Mouse (Mus musculus) small intestine, adult 2 months (tissue): ENCODE measurements around the gene Pebp1. TPM values are rescaled to one million over a fixed set of nuclear protein-coding genes. Genes with fewer than 3 reads are reported as not detected.
"Not testable (repeated sequence)": the region's sequence is repeated elsewhere in the genome, so short reads cannot be mapped to it uniquely, and the experiment has no call there.

ENCODE experiments used
- H3K27ac ChIP-seq: fragments of 200-500 bp; 2 replicates; pipeline ENCODE4 v1.5.1; 2012; ENCODE audit warnings: low read depth, low read length, control low read depth, inconsistent platforms; ENCODE audit not compliant: insufficient read depth
- H3K27me3 ChIP-seq: fragments of 200-500 bp; 2 replicates; pipeline ENCODE4 v1.6.1; 2012; ENCODE audit warnings: mild to moderate bottlenecking, moderate library complexity, low read length, inconsistent platforms; ENCODE audit not compliant: control insufficient read depth, insufficient read depth
- H3K36me3 ChIP-seq: fragments of 200-500 bp; 2 replicates; pipeline ENCODE4 v1.6.1; 2012; ENCODE audit warnings: mild to moderate bottlenecking, low read length, control low read depth, inconsistent platforms; ENCODE audit not compliant: control insufficient read depth, insufficient read depth
- H3K4me1 ChIP-seq: fragments of 200-500 bp; 2 replicates; pipeline ENCODE4 v1.6.1; 2012; ENCODE audit warnings: low read length, inconsistent platforms, mixed read lengths; ENCODE audit not compliant: control insufficient read depth, insufficient read depth, insufficient read length
- H3K4me3 ChIP-seq: fragments of 200-500 bp; 2 replicates; pipeline ENCODE4 v1.5.1; 2012; ENCODE audit warnings: low read depth, mild to moderate bottlenecking, control low read depth, inconsistent platforms, low read length, moderate library complexity
- CTCF ChIP-seq: fragments of 200-500 bp; IDR thresholded peaks from 2 replicates; pipeline ENCODE4 v1.5.1; 2012; ENCODE audit warnings: low read depth, mild to moderate bottlenecking, control low read depth, inconsistent platforms, low read length, moderate library complexity, mixed read lengths; ENCODE audit not compliant: insufficient replicate concordance, insufficient read length; ENCODE audit errors: extremely low read depth
- POLR2A ChIP-seq: fragments of 200-500 bp; IDR thresholded peaks from 2 replicates; pipeline ENCODE4 v1.6.1; 2012; ENCODE audit warnings: low read depth, mild to moderate bottlenecking, control low read depth, inconsistent platforms, low read length, moderate library complexity
- WGBS: fragments of 180-500 bp; shearing (Covaris S2); methylation state at CpG from one replicate; pipeline ENCODE4 v1.1.7; 2018; 5-methylcytosine and 5-hydroxymethylcytosine counted together
- polyA plus RNA-seq: library from polyadenylated mRNA; depleted of rRNA; stranded (reverse); fragments of >200 nt; gene quantifications from 2 replicates; pipeline ENCODE4 v1.2.3, GENCODE M21; 2012

Pebp1 gene
- polyA plus RNA-seq, 1 experiment, result 280 TPM

DNA sequence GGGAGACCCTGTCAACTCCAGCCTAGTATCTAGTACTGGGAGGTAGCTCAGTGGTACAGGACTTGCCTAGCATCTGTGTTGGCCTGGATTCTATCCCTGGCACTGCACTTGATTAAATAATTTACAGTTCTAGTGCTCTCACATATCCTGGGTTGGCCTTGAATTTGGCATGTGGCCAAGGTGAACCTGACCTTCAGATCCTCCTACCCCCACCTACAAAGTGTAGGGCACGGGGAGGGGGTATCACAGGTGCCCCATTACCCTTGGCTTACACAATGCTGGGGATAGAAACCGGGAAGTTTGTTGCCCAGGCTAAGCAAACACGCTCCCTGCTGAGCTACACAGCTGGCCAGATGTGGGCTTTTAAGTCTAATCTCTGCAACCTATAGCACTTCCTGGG lies 15.5 kb upstream of the Pebp1 start:
- Histone ChIP-seq H3K27ac (no peak overlapping the region), H3K36me3 (no peaks in the 10 kb centered on the region), H3K27me3 (no peaks in the 10 kb centered on the region), H3K4me1 (no peaks in the 10 kb centered on the region), H3K4me3 (no peak overlapping the region)
- 23% methylated on average over 3 of the region's 3 CpGs for WGBS
- TF ChIP-seq CTCF (no peak), POLR2A (no peak)

DNA sequence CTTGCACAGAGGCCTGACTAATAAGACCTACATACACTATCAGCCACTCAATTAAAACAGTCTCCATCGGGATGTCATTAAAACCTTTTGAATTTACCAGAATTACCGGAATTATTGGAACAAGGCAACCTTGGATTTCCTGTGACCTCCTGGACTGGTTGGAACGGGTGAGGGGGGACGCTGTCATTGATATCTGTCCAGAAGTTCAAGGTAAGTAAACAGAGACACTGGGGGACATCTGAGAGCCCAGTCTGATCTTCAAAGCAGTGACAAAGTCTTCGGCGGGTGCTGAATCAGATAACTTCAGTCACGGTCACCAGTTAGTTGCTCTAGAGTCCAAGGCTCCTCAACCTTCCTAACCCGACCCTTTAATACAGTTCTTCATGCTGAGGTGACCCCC lies 7.6 kb upstream of the Pebp1 start:
- Histone ChIP-seq H3K36me3 (no peaks in the 10 kb centered on the region), H3K27me3 (no peaks in the 10 kb centered on the region), H3K27ac (no peak overlapping the region), H3K4me1 (no peaks in the 10 kb centered on the region), H3K4me3 (no peak overlapping the region)
- WGBS, result 83% methylated on average over 8 of the region's 8 CpGs
- TF ChIP-seq POLR2A, result no peak
- TF ChIP-seq CTCF, result no peak

DNA sequence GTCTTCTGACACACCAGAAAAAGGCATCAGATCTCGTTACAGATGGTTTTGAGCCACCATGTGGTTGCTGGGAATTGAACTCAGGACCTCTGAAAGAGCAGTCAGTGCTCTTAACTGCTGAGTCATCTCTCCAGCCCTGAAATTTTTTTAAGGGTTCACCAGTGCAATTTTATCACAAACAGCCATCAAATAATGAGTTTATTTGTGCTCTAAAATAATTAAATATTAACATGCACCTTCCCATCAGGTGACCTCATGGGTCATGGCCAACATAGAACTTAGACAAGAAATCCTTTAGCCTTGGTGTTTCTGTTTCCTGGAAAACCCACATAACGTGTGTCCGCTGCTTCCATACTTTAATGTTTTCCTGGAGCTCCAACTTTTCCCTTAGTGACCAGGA lies 6.4 kb upstream of the Pebp1 start:
- WGBS, result 83% methylated on average over 3 of the region's 3 CpGs
- H3K27me3 ChIP-seq, H3K4me1 ChIP-seq, H3K4me3 ChIP-seq, H3K27ac ChIP-seq, H3K36me3 ChIP-seq: not testable (repeated sequence)

DNA sequence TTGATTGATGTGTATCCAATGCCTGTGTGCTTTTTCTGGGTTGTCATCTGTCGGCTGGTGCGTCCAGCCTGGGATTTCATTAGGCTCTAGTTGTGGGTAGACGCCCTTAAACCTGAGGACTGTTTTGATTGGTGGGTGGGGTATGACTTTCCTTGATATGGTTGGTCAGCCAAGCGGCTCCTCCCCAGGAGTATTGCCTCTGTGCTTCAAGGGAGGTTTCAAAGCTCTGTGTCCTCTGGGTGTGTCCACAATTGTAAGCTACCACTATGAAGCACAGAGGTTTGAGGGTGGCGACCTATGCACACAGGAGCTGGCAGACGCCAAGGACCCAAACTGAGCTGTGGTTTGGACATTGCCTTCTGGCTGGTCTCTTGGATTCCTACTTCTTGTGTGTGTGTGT lies 5.1 kb upstream of the Pebp1 start:
- Histone ChIP-seq H3K4me1 (peaks cover 5% of the 10 kb centered on the region; the same call in 1 of the 2 replicates), H3K4me3 (no peak overlapping the region), H3K27ac (no peak overlapping the region), H3K36me3 (no peaks in the 10 kb centered on the region), H3K27me3 (no peaks in the 10 kb centered on the region)
- TF ChIP-seq CTCF, result no peak
- no peak for TF ChIP-seq POLR2A
- 39% methylated on average over 6 of the region's 6 CpGs for WGBS

DNA sequence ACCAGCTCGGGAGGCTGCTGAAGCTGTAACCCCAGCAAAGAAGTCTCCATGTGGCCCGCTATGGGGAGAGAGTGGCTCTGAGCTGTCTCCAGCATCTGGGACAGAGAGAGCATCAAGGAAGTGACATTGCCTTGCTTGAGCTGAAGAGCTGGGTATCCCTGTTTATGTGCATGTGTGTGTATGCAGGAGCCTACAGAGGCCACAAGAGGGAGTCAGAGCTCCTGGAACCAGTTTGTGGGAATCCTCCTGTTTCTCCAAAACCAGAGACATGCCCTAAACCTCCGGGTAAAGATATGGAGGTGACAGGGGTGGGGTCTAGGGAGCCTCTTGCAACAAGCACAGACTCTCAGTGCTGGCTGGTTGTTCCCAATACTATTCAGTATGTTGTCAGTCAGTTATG lies 3.9 kb upstream of the Pebp1 start:
- TF ChIP-seq POLR2A, result no peak
- TF ChIP-seq CTCF, result no peak
- Histone ChIP-seq H3K27me3 (no peaks in the 10 kb centered on the region), H3K4me1 (peaks cover 5% of the 10 kb centered on the region; the same call in 1 of the 2 replicates), H3K4me3 (no peak overlapping the region), H3K36me3 (no peaks in the 10 kb centered on the region), H3K27ac (no peak overlapping the region)
- 88% methylated on average over 3 of the region's 3 CpGs for WGBS

DNA sequence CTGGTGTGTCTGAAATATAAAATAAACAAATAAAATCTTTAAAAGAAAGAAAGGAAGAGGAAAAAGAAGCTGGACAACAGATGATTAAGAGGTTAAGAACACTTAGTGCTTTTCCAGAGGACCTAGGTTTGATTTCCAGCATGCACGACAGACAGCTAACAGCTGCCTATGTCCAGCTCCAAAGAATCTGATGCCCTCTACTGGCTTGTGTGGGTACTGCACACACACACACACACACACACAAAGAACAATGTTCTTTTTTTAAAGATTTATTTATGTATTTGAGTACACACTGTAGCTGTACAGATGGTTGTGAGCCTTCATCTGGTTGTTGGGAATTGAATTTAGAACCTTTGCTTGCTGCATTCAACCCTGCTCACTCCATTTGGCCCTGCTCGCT lies 2.7 kb upstream of the Pebp1 start:
- Histone ChIP-seq H3K27me3 (no peaks in the 10 kb centered on the region), H3K4me1 (peaks cover 7% of the 10 kb centered on the region; the same call in 1 of the 2 replicates), H3K36me3 (no peaks in the 10 kb centered on the region), H3K4me3 (no peak overlapping the region), H3K27ac (no peak overlapping the region)
- TF ChIP-seq CTCF, result no peak
- no peak for TF ChIP-seq POLR2A
- 92% methylated on average over 2 of the region's 2 CpGs for WGBS

DNA sequence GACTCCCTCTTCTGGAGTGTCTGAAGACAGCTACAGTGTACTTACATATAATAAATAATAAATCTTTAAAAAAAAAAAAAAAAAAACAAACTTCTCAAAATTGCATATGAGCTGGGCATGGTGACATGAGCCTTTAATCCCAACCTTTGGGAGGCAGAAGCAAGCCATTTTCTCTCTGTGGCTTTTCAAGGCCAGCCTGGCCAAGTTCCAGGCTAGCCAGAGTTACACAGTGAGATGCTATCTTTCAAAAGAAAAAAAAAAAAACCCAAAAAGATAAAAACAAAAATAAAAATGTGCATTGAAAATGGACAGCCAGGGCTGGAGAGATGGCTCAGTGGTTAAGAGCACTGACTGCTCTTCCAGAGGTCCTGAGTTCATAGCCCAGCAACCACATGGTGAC lies 2.2 kb upstream of the Pebp1 start:
- no peak overlapping the region for H3K4me3 ChIP-seq
- H3K4me1 ChIP-seq, result peaks cover 7% of the 10 kb centered on the region; the same call in 1 of the 2 replicates
- H3K27ac ChIP-seq, result no peak overlapping the region
- TF ChIP-seq CTCF, result no peak
- no peak for TF ChIP-seq POLR2A
- no peaks in the 10 kb centered on the region for H3K27me3 ChIP-seq
- no peaks in the 10 kb centered on the region for H3K36me3 ChIP-seq

DNA sequence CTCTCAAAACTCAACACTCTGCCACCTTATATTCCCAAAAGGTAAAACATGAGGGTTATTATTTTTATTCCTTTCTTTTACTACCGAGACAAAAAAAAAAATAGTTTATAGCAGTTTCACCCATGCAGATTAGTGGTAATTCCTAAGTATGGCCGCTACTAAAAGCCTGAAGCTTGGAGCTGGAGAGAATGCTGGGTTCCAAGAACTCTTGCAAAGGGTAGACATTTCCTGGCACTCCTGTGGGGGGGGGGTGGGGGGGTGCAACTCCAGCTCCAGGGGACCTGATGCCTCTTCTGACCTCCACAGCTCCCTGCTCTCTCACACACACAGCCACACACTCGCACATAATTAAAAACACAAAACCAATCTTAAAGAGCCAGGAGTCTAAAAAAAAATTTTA lies 1.1 kb downstream of the Pebp1 start:
- peak overlapping the region; percentile 97 for H3K4me3 ChIP-seq
- TF ChIP-seq POLR2A (no peak), CTCF (no peak)
- H3K4me1 ChIP-seq, result peaks cover 7% of the 10 kb centered on the region; the same call in 1 of the 2 replicates
- no peaks in the 10 kb centered on the region for H3K27me3 ChIP-seq
- H3K36me3 ChIP-seq, result peaks cover 5% of the 10 kb centered on the region
- 30% methylated on average over 3 of the region's 3 CpGs for WGBS
- no peak overlapping the region for H3K27ac ChIP-seq
